Mouse (Mus musculus) limb, embryonic 14.5 days (tissue): ENCODE results near the gene Inpp5a. TPM values are rescaled to one million over a fixed set of nuclear protein-coding genes. Genes with fewer than 3 reads are reported as not detected.

Source experiments
- ATAC-seq: fragments of 200-750 bp; cut with Nextera tagmentation; 2 replicates; pipeline ENCODE4 v1.8.0; 2017; ENCODE audit warnings: low read depth, moderate number of reproducible peaks, moderate TSS enrichment; ENCODE audit not compliant: low FRiP score
- DNase-seq: peaks from one replicate; pipeline ENCODE4 v3.0.0-alpha.2; 2015; ENCODE audit warnings: low spot score
- H3K27ac ChIP-seq: fragments of 300-500 bp; sonication (generic); replicated peaks from 2 replicates; pipeline ENCODE4 v1.5.1; 2014; ENCODE audit warnings: low read depth, mild to moderate bottlenecking, low read length, moderate library complexity, mixed read lengths
- H3K27me3 ChIP-seq: fragments of 300-500 bp; sonication (generic); 2 replicates; pipeline ENCODE4 v1.6.1; 2014; ENCODE audit warnings: low read length, mixed read lengths; ENCODE audit not compliant: control insufficient read depth, insufficient read depth
- H3K36me3 ChIP-seq: fragments of 300-500 bp; sonication (generic); 2 replicates; pipeline ENCODE4 v1.6.1; 2014; ENCODE audit warnings: mild to moderate bottlenecking, low read length, moderate library complexity, mixed read lengths; ENCODE audit not compliant: control insufficient read depth, insufficient read depth
- H3K4me1 ChIP-seq: fragments of 300-500 bp; sonication (generic); 2 replicates; pipeline ENCODE4 v1.6.1; 2014; ENCODE audit warnings: antibody characterized with exemption, low read length, mixed read lengths; ENCODE audit not compliant: control insufficient read depth, insufficient read depth
- H3K4me2 ChIP-seq: fragments of 300-500 bp; sonication (generic); replicated peaks from 2 replicates; pipeline ENCODE4 v1.6.1; 2014; ENCODE audit warnings: low read depth, mild to moderate bottlenecking, low read length, moderate library complexity; ENCODE audit not compliant: severe bottlenecking
- H3K4me3 ChIP-seq: fragments of 300-500 bp; sonication (generic); replicated peaks from 2 replicates; pipeline ENCODE4 v1.5.1; 2014; ENCODE audit warnings: low read length
- H3K9ac ChIP-seq: fragments of 300-500 bp; sonication (generic); 2 replicates; pipeline ENCODE4 v1.6.1; 2014; ENCODE audit warnings: mild to moderate bottlenecking, low read depth, low read length, moderate library complexity; ENCODE audit not compliant: severe bottlenecking
- H3K9me3 ChIP-seq: fragments of 300-500 bp; sonication (generic); 2 replicates; pipeline ENCODE4 v1.6.1; 2016; ENCODE audit warnings: low read length; ENCODE audit not compliant: control insufficient read depth
- POLR2A ChIP-seq: fragments of 200-500 bp; IDR thresholded peaks from 2 replicates; pipeline ENCODE4 v1.8.0; 2012; ENCODE audit warnings: inconsistent platforms, mild to moderate bottlenecking, moderate library complexity, borderline replicate concordance; ENCODE audit not compliant: insufficient read depth, insufficient read length; ENCODE audit errors: extremely low read depth
- WGBS: fragments of 180-500 bp; shearing (Covaris S2); extraction: QIAGEN DNeasy Blood & Tissue Kit; methylation state at CpG from one replicate; pipeline ENCODE4 v1.1.7; 2014; 5-methylcytosine and 5-hydroxymethylcytosine counted together
- polyA plus RNA-seq, 2 experiments: library from polyadenylated mRNA; depleted of rRNA in 1 of 2; stranded (reverse) in 1 of 2; unstranded in 1 of 2; fragments of >200 nt; fragmentation: Nextera tagmentation in 1 of 2; extraction: Ambion mirVana in 1 of 2; gene quantifications; 2 replicates each; pipeline versions ENCODE4 v1.2.1 to v1.2.3; 2012 to 2014

Gene Inpp5a
- polyA plus RNA-seq, 2 experiments = 29.0 to 39.7 TPM

GRCm38 (mm10) chr7:139530591-139531427 lies 141.9 kb downstream of the Inpp5a start:
- H3K36me3 ChIP-seq = peaks cover 43% of the 10 kb centered on the region
- H3K27me3 ChIP-seq = no peaks in the 10 kb centered on the region
- DNase-seq (no peak), ATAC-seq (no peak)
- H3K4me3 ChIP-seq = no peak overlapping the region
- WGBS = 45% methylated on average over 16 of the region's 16 CpGs
- no peak overlapping the region for H3K27ac ChIP-seq
- TF ChIP-seq POLR2A = no peak
- no peak overlapping the region for H3K9ac ChIP-seq
- H3K4me1 ChIP-seq = no peaks in the 10 kb centered on the region
- H3K9me3 ChIP-seq = no peaks in the 10 kb centered on the region
- no peak overlapping the region for H3K4me2 ChIP-seq

GRCm38 (mm10) chr7:139531428-139531801 lies 142.5 kb downstream of the Inpp5a start:
- WGBS = 69% methylated on average over 4 of the region's 4 CpGs
- no peak for TF ChIP-seq POLR2A

GRCm38 (mm10) chr7:139536331-139536730 lies 147.4 kb downstream of the Inpp5a start:
- ATAC-seq (no peak), DNase-seq (no peak)
- Histone ChIP-seq H3K27me3 (no peaks in the 10 kb centered on the region), H3K4me2 (no peak overlapping the region), H3K4me3 (no peak overlapping the region), H3K36me3 (peaks cover 37% of the 10 kb centered on the region), H3K4me1 (no peaks in the 10 kb centered on the region), H3K9me3 (no peaks in the 10 kb centered on the region), H3K9ac (no peak overlapping the region), H3K27ac (no peak overlapping the region)
- no peak for TF ChIP-seq POLR2A
- WGBS = 56% methylated on average over 5 of the region's 5 CpGs

More at GRCm38 (mm10) chr7:139531428-139531801, 142.5 kb downstream of the Inpp5a start:
- Histone ChIP-seq H3K4me3 (no peak overlapping the region), H3K4me1 (no peaks in the 10 kb centered on the region), H3K4me2 (no peak overlapping the region), H3K36me3 (peaks cover 40% of the 10 kb centered on the region), H3K9ac (no peak overlapping the region), H3K27ac (no peak overlapping the region), H3K27me3 (no peaks in the 10 kb centered on the region), H3K9me3 (no peaks in the 10 kb centered on the region)
- ATAC-seq (no peak), DNase-seq (no peak)

- Histone ChIP-seq H3K36me3 (peaks cover 37% of the 10 kb centered on the region), H3K27ac (no peak overlapping the region), H3K27me3 (no peaks in the 10 kb centered on the region), H3K4me2 (no peak overlapping the region), H3K9ac (no peak overlapping the region), H3K9me3 (no peaks in the 10 kb centered on the region), H3K4me1 (no peaks in the 10 kb centered on the region), H3K4me3 (no peak overlapping the region)
- no peak for DNase-seq
- 95% methylated on average over 2 of the region's 2 CpGs for WGBS
- ATAC-seq = no peak
- TF ChIP-seq POLR2A = no peak
Measured at GRCm38 (mm10) chr7:139536831-139537230, 147.9 kb downstream of the Inpp5a start.

- Histone ChIP-seq H3K9ac (no peak overlapping the region), H3K9me3 (no peaks in the 10 kb centered on the region), H3K4me2 (no peak overlapping the region), H3K4me3 (no peak overlapping the region), H3K36me3 (peaks cover 31% of the 10 kb centered on the region), H3K27ac (no peak overlapping the region), H3K27me3 (no peaks in the 10 kb centered on the region), H3K4me1 (no peaks in the 10 kb centered on the region)
- ATAC-seq (no peak), DNase-seq (no peak)
- 93% methylated on average over 9 of the region's 9 CpGs for WGBS
- no peak for TF ChIP-seq POLR2A
Measured at GRCm38 (mm10) chr7:139537831-139538230, 148.9 kb downstream of the Inpp5a start.

GRCm38 (mm10) chr7:139538541-139538940 lies 149.6 kb downstream of the Inpp5a start:
- Histone ChIP-seq H3K4me3 (no peak overlapping the region), H3K36me3 (peaks cover 33% of the 10 kb centered on the region), H3K4me2 (no peak overlapping the region), H3K9ac (no peak overlapping the region), H3K27me3 (no peaks in the 10 kb centered on the region), H3K27ac (no peak overlapping the region), H3K4me1 (no peaks in the 10 kb centered on the region), H3K9me3 (no peaks in the 10 kb centered on the region)
- no peak for TF ChIP-seq POLR2A
- WGBS = 69% methylated on average over 2 of the region's 2 CpGs
- DNase-seq (no peak), ATAC-seq (no peak)
